Mouse (Mus musculus) hindbrain, embryonic 11.5 days (tissue): ENCODE data around the gene Rnf130. TPM values are rescaled to one million over a fixed set of nuclear protein-coding genes. Genes with fewer than 3 reads are reported as not detected.

Experiments used
- ATAC-seq: fragments of 200-750 bp; cut with Nextera tagmentation; 2 replicates; pipeline ENCODE4 v1.8.0; 2017; ENCODE audit warnings: mild to moderate bottlenecking, moderate TSS enrichment, moderate library complexity; ENCODE audit not compliant: low FRiP score
- DNase-seq: peaks from one replicate; pipeline ENCODE4 v3.0.0-alpha.2; 2015; ENCODE audit warnings: low spot score
- H3K27ac ChIP-seq: fragments of 300-500 bp; sonication (generic); 2 replicates; pipeline ENCODE4 v1.5.1; 2014; ENCODE audit warnings: mild to moderate bottlenecking, low read depth, low read length
- H3K27me3 ChIP-seq: fragments of 300-500 bp; sonication (generic); 2 replicates; pipeline ENCODE4 v1.6.1; 2014; ENCODE audit warnings: mild to moderate bottlenecking, low read length, moderate library complexity, mixed read lengths; ENCODE audit not compliant: control insufficient read depth, insufficient read depth
- H3K36me3 ChIP-seq: fragments of 300-500 bp; sonication (generic); 2 replicates; pipeline ENCODE4 v1.6.1; 2014; ENCODE audit warnings: mild to moderate bottlenecking, low read length, moderate library complexity, mixed read lengths; ENCODE audit not compliant: control insufficient read depth, insufficient read depth
- H3K4me1 ChIP-seq: fragments of 300-500 bp; sonication (generic); replicated peaks from 2 replicates; pipeline ENCODE4 v1.6.1; 2014; ENCODE audit warnings: low read length, mixed read lengths; ENCODE audit not compliant: control insufficient read depth, insufficient read depth
- H3K4me2 ChIP-seq: fragments of 300-500 bp; sonication (generic); replicated peaks from 2 replicates; pipeline ENCODE4 v1.6.1; 2014; ENCODE audit warnings: mild to moderate bottlenecking, low read depth, low read length
- H3K4me3 ChIP-seq: fragments of 300-500 bp; sonication (generic); 2 replicates; pipeline ENCODE4 v1.5.1; 2014; ENCODE audit warnings: low read depth, low read length
- H3K9ac ChIP-seq: fragments of 300-500 bp; sonication (generic); 2 replicates; pipeline ENCODE4 v1.6.1; 2014; ENCODE audit warnings: low read depth, low read length
- H3K9me3 ChIP-seq: fragments of 300-500 bp; sonication (generic); 2 replicates; pipeline ENCODE4 v1.6.1; 2016; ENCODE audit warnings: low read length; ENCODE audit not compliant: control insufficient read depth
- WGBS: fragments of 180-500 bp; shearing (Covaris S2); extraction: QIAGEN DNeasy Blood & Tissue Kit; methylation state at CpG from one replicate; pipeline ENCODE4 v1.1.7; 2014; 5-methylcytosine and 5-hydroxymethylcytosine counted together
- polyA plus RNA-seq: library from polyadenylated mRNA; unstranded; fragments of >200 nt; fragmentation: Nextera tagmentation; extraction: Ambion mirVana; gene quantifications from 2 replicates; pipeline ENCODE4 v1.2.1, GENCODE M21; 2014

The Rnf130 gene
- polyA plus RNA-seq, 1 experiment from 2014 or later: 81.0 TPM

GRCm38 (mm10) chr11:50016503-50016902 is 8.6 kb upstream of the Rnf130 start:
- Histone ChIP-seq H3K4me2 (no peak overlapping the region), H3K27me3 (no peaks in the 10 kb centered on the region), H3K9ac (no peak overlapping the region), H3K4me1 (no peaks in the 10 kb centered on the region), H3K36me3 (no peaks in the 10 kb centered on the region), H3K4me3 (no peak overlapping the region), H3K9me3 (no peaks in the 10 kb centered on the region), H3K27ac (no peak overlapping the region)
- WGBS: 88% methylated on average over 5 of the region's 5 CpGs
- DNase-seq: no peak
- ATAC-seq: no peak

- H3K4me1 ChIP-seq: no peaks in the 10 kb centered on the region
- H3K4me3 ChIP-seq: no peak overlapping the region
- H3K27ac ChIP-seq: no peak overlapping the region
- no peaks in the 10 kb centered on the region for H3K27me3 ChIP-seq
- H3K9me3 ChIP-seq: no peaks in the 10 kb centered on the region
- H3K4me2 ChIP-seq: no peak overlapping the region
- H3K36me3 ChIP-seq: no peaks in the 10 kb centered on the region
- DNase-seq (no peak), ATAC-seq (no peak)
- 78% methylated on average over 7 of the region's 7 CpGs for WGBS
- no peak overlapping the region for H3K9ac ChIP-seq
Measured at GRCm38 (mm10) chr11:50017511-50017910, 7.6 kb upstream of the Rnf130 start.

GRCm38 (mm10) chr11:50018848-50019247 is 6.3 kb upstream of the Rnf130 start:
- H3K36me3 ChIP-seq: no peaks in the 10 kb centered on the region
- no peak overlapping the region for H3K27ac ChIP-seq
- no peaks in the 10 kb centered on the region; the same call in 1 of the 2 replicates for H3K27me3 ChIP-seq
- DNase-seq: no peak
- no peak overlapping the region for H3K4me2 ChIP-seq
- H3K4me1 ChIP-seq: no peaks in the 10 kb centered on the region
- no peaks in the 10 kb centered on the region for H3K9me3 ChIP-seq
- ATAC-seq: no peak
- H3K9ac ChIP-seq: no peak overlapping the region
- no peak overlapping the region for H3K4me3 ChIP-seq

- no peak for ATAC-seq
- no peak for DNase-seq
- Histone ChIP-seq H3K4me3 (no peak overlapping the region), H3K4me1 (no peaks in the 10 kb centered on the region; the same call in 1 of the 2 replicates), H3K27ac (no peak overlapping the region), H3K4me2 (no peak overlapping the region), H3K27me3 (no peaks in the 10 kb centered on the region; the same call in 1 of the 2 replicates), H3K9ac (no peak overlapping the region), H3K36me3 (no peaks in the 10 kb centered on the region), H3K9me3 (no peaks in the 10 kb centered on the region)
- WGBS: 65% methylated on average over 3 of the region's 3 CpGs
Measured at GRCm38 (mm10) chr11:50022085-50022484, 3.1 kb upstream of the Rnf130 start.

- 70% methylated on average over 6 of the region's 6 CpGs for WGBS
- Histone ChIP-seq H3K27me3 (no peaks in the 10 kb centered on the region; the same call in 1 of the 2 replicates), H3K27ac (no peak overlapping the region), H3K4me2 (no peak overlapping the region), H3K4me3 (peak overlapping the region; percentile 95), H3K9me3 (no peaks in the 10 kb centered on the region), H3K4me1 (no peaks in the 10 kb centered on the region; the same call in none of the 2 replicates), H3K36me3 (no peaks in the 10 kb centered on the region), H3K9ac (no peak overlapping the region)
- no peak for DNase-seq
- ATAC-seq: no peak; the same call in 1 of the 2 replicates
Measured at GRCm38 (mm10) chr11:50024445-50024832, 707 bp upstream of the Rnf130 start.

- DNase-seq: peak; percentile 24
- 9% methylated on average over 24 of the region's 24 CpGs for WGBS
- Histone ChIP-seq H3K9ac (peak overlapping the region; percentile 98), H3K27ac (peak overlapping the region; percentile 94), H3K4me2 (peak overlapping the region; percentile 54), H3K27me3 (no peaks in the 10 kb centered on the region; the same call in 1 of the 2 replicates), H3K4me1 (no peaks in the 10 kb centered on the region; the same call in none of the 2 replicates), H3K9me3 (no peaks in the 10 kb centered on the region), H3K36me3 (no peaks in the 10 kb centered on the region), H3K4me3 (peak overlapping the region; percentile 95)
- ATAC-seq: peak; percentile 41
Measured at GRCm38 (mm10) chr11:50025721-50026520, 775 bp downstream of the Rnf130 start.

GRCm38 (mm10) chr11:50026521-50027090 is 1.5 kb downstream of the Rnf130 start:
- 44% methylated on average over 3 of the region's 3 CpGs for WGBS
- no peaks in the 10 kb centered on the region for H3K9me3 ChIP-seq
- H3K9ac ChIP-seq: peak overlapping the region; percentile 98
- no peaks in the 10 kb centered on the region; the same call in 1 of the 2 replicates for H3K27me3 ChIP-seq
- no peaks in the 10 kb centered on the region; the same call in none of the 2 replicates for H3K4me1 ChIP-seq
- ATAC-seq (no peak), DNase-seq (peak; percentile 18)
- H3K36me3 ChIP-seq: no peaks in the 10 kb centered on the region
- peak overlapping the region; percentile 95 for H3K4me3 ChIP-seq
- no peak overlapping the region for H3K27ac ChIP-seq
- peak overlapping the region; percentile 54 for H3K4me2 ChIP-seq

GRCm38 (mm10) chr11:50028416-50028815 is 3.3 kb downstream of the Rnf130 start:
- Histone ChIP-seq H3K9me3 (no peaks in the 10 kb centered on the region), H3K4me1 (no peaks in the 10 kb centered on the region; the same call in none of the 2 replicates), H3K4me3 (no peak overlapping the region), H3K36me3 (no peaks in the 10 kb centered on the region), H3K4me2 (no peak overlapping the region), H3K27me3 (no peaks in the 10 kb centered on the region; the same call in 1 of the 2 replicates), H3K27ac (0 out of 2 replicates have a peak overlapping the region, but pooled peaks have one; percentile 18), H3K9ac (no peak overlapping the region)
- DNase-seq: peak; percentile 60
- no peak for ATAC-seq

- no peaks in the 10 kb centered on the region for H3K9me3 ChIP-seq
- H3K4me1 ChIP-seq: no peaks in the 10 kb centered on the region
- H3K9ac ChIP-seq: no peak overlapping the region
- H3K36me3 ChIP-seq: no peaks in the 10 kb centered on the region
- no peaks in the 10 kb centered on the region for H3K27me3 ChIP-seq
- ATAC-seq: no peak
- no peak for DNase-seq
- H3K4me3 ChIP-seq: no peak overlapping the region
- no peak overlapping the region for H3K4me2 ChIP-seq
- no peak overlapping the region for H3K27ac ChIP-seq
Measured at GRCm38 (mm10) chr11:50034155-50034554, 9.0 kb downstream of the Rnf130 start.
